Mouse (Mus musculus): ENCODE measurements around the gene Stat3. TPM values are rescaled to one million over a fixed set of nuclear protein-coding genes. Genes with fewer than 3 reads are reported as not detected.
A peak's percentile ranks its signal among the peaks of the same experiment; 100 is the strongest.

Gene Stat3
- polyA plus RNA-seq, 1 experiment, result 57.2 TPM

GRCm38 (mm10) chr11:100912401-100913155, 26.8 kb downstream of the Stat3 start:
- no peaks in the 10 kb centered on the region for H3K27me3 ChIP-seq (replicated peaks; ENCODE audit: control insufficient read depth, insufficient read depth, low read length)
- H3K36me3 ChIP-seq (ENCODE audit: control insufficient read depth, insufficient read depth, low read length), result peaks cover 3% of the 10 kb centered on the region; the same call in 1 of the 2 replicates
- no peak overlapping the region for H3K4me3 ChIP-seq (ENCODE audit: insufficient read depth, low read depth, low read length)
- WGBS, result 68% methylated on average over 17 of the region's 17 CpGs
- no peak for DNase-seq
- peaks cover 8% of the 10 kb centered on the region; the same call in 1 of the 2 replicates for H3K4me1 ChIP-seq (ENCODE audit: control insufficient read depth, insufficient read depth, low read length)
- TF ChIP-seq CTCF (conservative IDR thresholded peaks at IDR 0.05; ENCODE audit: insufficient read depth, insufficient read length, low read depth, low read length) (no peak), POLR2A (IDR thresholded peaks at IDR 0.05; ENCODE audit: low read depth, low read length) (no peak)
- H3K27ac ChIP-seq (ENCODE audit: insufficient read depth, low read depth, low read length), result no peak overlapping the region

- peaks cover 8% of the 10 kb centered on the region; the same call in 1 of the 2 replicates for H3K4me1 ChIP-seq (ENCODE audit: control insufficient read depth, insufficient read depth, low read length)
- H3K36me3 ChIP-seq (ENCODE audit: control insufficient read depth, insufficient read depth, low read length), result peaks cover 2% of the 10 kb centered on the region; the same call in 1 of the 2 replicates
- peak overlapping the region; percentile 15; the same call in 1 of the 2 replicates for H3K27ac ChIP-seq (ENCODE audit: insufficient read depth, low read depth, low read length)
- H3K4me3 ChIP-seq (ENCODE audit: insufficient read depth, low read depth, low read length), result no peak overlapping the region
- no peak for DNase-seq
- 61% methylated on average over 9 of the region's 9 CpGs for WGBS
- no peaks in the 10 kb centered on the region for H3K27me3 ChIP-seq (replicated peaks; ENCODE audit: control insufficient read depth, insufficient read depth, low read length)
- TF ChIP-seq POLR2A (IDR thresholded peaks at IDR 0.05; ENCODE audit: low read depth, low read length), result no peak
- TF ChIP-seq CTCF (conservative IDR thresholded peaks at IDR 0.05; ENCODE audit: insufficient read depth, insufficient read length, low read depth, low read length), result no peak
Measured at GRCm38 (mm10) chr11:100908567-100908966, 30.8 kb downstream of the Stat3 start.

- TF ChIP-seq CTCF (conservative IDR thresholded peaks at IDR 0.05; ENCODE audit: insufficient read depth, insufficient read length, low read depth, low read length) (no peak), POLR2A (IDR thresholded peaks at IDR 0.05; ENCODE audit: low read depth, low read length) (no peak)
- Histone ChIP-seq H3K4me3 (ENCODE audit: insufficient read depth, low read depth, low read length) (no peak overlapping the region), H3K36me3 (ENCODE audit: control insufficient read depth, insufficient read depth, low read length) (peaks cover 2% of the 10 kb centered on the region; the same call in 1 of the 2 replicates), H3K27ac (ENCODE audit: insufficient read depth, low read depth, low read length) (peak overlapping the region; percentile 15; the same call in 1 of the 2 replicates), H3K4me1 (ENCODE audit: control insufficient read depth, insufficient read depth, low read length) (peaks cover 8% of the 10 kb centered on the region; the same call in 1 of the 2 replicates), H3K27me3 (replicated peaks; ENCODE audit: control insufficient read depth, insufficient read depth, low read length) (no peaks in the 10 kb centered on the region)
- WGBS, result 35% methylated on average over 2 of the region's 2 CpGs
- peak; percentile 76 for DNase-seq
Measured at GRCm38 (mm10) chr11:100908112-100908511, 31.2 kb downstream of the Stat3 start.

GRCm38 (mm10) chr11:100906885-100907284, 32.5 kb downstream of the Stat3 start:
- Histone ChIP-seq H3K4me3 (ENCODE audit: insufficient read depth, low read depth, low read length) (no peak overlapping the region), H3K4me1 (ENCODE audit: control insufficient read depth, insufficient read depth, low read length) (peaks cover 8% of the 10 kb centered on the region; the same call in 1 of the 2 replicates), H3K27me3 (replicated peaks; ENCODE audit: control insufficient read depth, insufficient read depth, low read length) (no peaks in the 10 kb centered on the region), H3K27ac (ENCODE audit: insufficient read depth, low read depth, low read length) (no peak overlapping the region), H3K36me3 (ENCODE audit: control insufficient read depth, insufficient read depth, low read length) (peaks cover 2% of the 10 kb centered on the region; the same call in 1 of the 2 replicates)
- WGBS, result 91% methylated on average over 4 of the region's 4 CpGs
- TF ChIP-seq POLR2A (IDR thresholded peaks at IDR 0.05; ENCODE audit: low read depth, low read length) (no peak), CTCF (conservative IDR thresholded peaks at IDR 0.05; ENCODE audit: insufficient read depth, insufficient read length, low read depth, low read length) (no peak)
- no peak for DNase-seq

- Histone ChIP-seq H3K27me3 (replicated peaks; ENCODE audit: control insufficient read depth, insufficient read depth, low read length) (no peaks in the 10 kb centered on the region), H3K36me3 (ENCODE audit: control insufficient read depth, insufficient read depth, low read length) (peaks cover 4% of the 10 kb centered on the region; the same call in 1 of the 2 replicates), H3K4me1 (ENCODE audit: control insufficient read depth, insufficient read depth, low read length) (peaks cover 8% of the 10 kb centered on the region; the same call in 1 of the 2 replicates), H3K27ac (ENCODE audit: insufficient read depth, low read depth, low read length) (no peak overlapping the region), H3K4me3 (ENCODE audit: insufficient read depth, low read depth, low read length) (no peak overlapping the region)
- DNase-seq, result no peak
- 78% methylated on average over 1 of the region's 1 CpGs for WGBS
- no peak for TF ChIP-seq CTCF (conservative IDR thresholded peaks at IDR 0.05; ENCODE audit: insufficient read depth, insufficient read length, low read depth, low read length)
- TF ChIP-seq POLR2A (IDR thresholded peaks at IDR 0.05; ENCODE audit: low read depth, low read length), result no peak
Measured at GRCm38 (mm10) chr11:100905929-100906328, 33.4 kb downstream of the Stat3 start.

GRCm38 (mm10) chr11:100904580-100905351, 34.6 kb downstream of the Stat3 start:
- peaks cover 4% of the 10 kb centered on the region; the same call in 1 of the 2 replicates for H3K36me3 ChIP-seq (ENCODE audit: control insufficient read depth, insufficient read depth, low read length)
- H3K27ac ChIP-seq (ENCODE audit: insufficient read depth, low read depth, low read length), result no peak overlapping the region
- WGBS, result 74% methylated on average over 20 of the region's 20 CpGs
- peaks cover 8% of the 10 kb centered on the region; the same call in 1 of the 2 replicates for H3K4me1 ChIP-seq (ENCODE audit: control insufficient read depth, insufficient read depth, low read length)
- TF ChIP-seq POLR2A (IDR thresholded peaks at IDR 0.05; ENCODE audit: low read depth, low read length) (no peak), CTCF (conservative IDR thresholded peaks at IDR 0.05; ENCODE audit: insufficient read depth, insufficient read length, low read depth, low read length) (no peak)
- no peak for DNase-seq
- no peaks in the 10 kb centered on the region for H3K27me3 ChIP-seq (replicated peaks; ENCODE audit: control insufficient read depth, insufficient read depth, low read length)
- no peak overlapping the region for H3K4me3 ChIP-seq (ENCODE audit: insufficient read depth, low read depth, low read length)

Measured in kidney, adult 2 months (tissue).